Mouse (Mus musculus): ENCODE data around the gene Accsl. TPM values are rescaled to one million over a fixed set of nuclear protein-coding genes. Genes with fewer than 3 reads are reported as not detected.
A peak's percentile ranks its signal among the peaks of the same experiment; 100 is the strongest.

Gene Accsl
- total RNA-seq, 4 experiments from 2014 or later, result 0.73 to 0.91 TPM; not detected in 2

- DNase-seq (ENCODE audit: low spot score in 2 of 2), result no peak
Observed at GRCm38 (mm10) chr2:93874606-93875005, 5.6 kb upstream of the Accsl start.

DNA sequence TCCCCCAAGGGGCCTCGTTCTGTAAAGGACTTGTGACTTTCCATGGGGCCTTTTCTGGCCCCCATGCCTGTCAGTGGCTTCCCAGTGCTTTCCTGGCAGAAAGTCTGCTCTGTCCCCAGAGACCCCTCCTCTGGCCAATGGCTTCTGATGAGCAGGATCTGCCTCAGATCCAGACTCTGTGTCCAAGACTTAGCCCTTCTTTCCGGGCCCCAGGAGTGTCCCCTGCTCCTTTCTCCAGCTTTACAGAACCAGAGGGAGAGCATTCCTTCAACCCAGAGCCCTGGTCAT, 5.2 kb upstream of the Accsl start:
- no peak for DNase-seq (ENCODE audit: low spot score in 2 of 2)

DNA sequence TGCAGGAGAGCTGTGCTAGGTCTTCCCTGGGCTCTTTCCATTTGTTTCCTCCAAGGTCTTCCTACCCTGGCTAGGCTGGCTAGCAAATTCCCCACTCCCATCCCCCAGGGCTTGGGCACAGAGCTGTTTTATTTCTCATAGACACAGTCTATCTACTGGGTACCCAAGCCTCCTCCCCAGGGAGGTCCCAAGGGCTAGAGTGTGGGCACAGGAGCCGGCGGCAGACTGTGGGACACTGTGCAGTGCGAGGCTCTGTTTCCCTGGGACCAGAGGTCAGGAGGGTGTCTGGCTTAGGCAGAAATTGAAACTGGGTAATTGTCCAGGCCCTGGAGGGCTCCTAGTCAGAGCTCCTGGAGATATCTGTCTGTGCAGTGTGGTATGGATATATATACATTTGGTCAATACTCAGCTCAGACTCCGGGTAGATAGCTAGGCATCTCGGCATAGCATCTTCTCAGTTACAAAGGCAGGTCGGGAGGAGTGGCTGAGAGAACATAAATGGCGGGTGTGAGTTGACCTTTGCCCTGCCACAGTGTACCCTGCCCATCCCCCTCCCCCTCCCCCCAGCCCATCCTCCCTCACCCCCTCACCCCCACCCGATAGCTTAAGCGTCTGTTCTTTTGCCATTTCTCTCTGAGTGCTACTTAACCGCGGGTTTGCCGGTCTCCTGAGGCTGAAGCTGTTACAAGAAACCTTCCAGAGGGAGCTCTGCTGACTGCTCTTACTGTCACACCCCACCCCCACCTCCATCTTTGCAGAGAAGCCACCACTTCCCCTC, 4.7 kb upstream of the Accsl start:
- no peak for DNase-seq (ENCODE audit: low spot score in 2 of 2)

- DNase-seq (ENCODE audit: low spot score in 2 of 2), result no peak
Observed at GRCm38 (mm10) chr2:93872257-93872656, 3.3 kb upstream of the Accsl start.

DNA sequence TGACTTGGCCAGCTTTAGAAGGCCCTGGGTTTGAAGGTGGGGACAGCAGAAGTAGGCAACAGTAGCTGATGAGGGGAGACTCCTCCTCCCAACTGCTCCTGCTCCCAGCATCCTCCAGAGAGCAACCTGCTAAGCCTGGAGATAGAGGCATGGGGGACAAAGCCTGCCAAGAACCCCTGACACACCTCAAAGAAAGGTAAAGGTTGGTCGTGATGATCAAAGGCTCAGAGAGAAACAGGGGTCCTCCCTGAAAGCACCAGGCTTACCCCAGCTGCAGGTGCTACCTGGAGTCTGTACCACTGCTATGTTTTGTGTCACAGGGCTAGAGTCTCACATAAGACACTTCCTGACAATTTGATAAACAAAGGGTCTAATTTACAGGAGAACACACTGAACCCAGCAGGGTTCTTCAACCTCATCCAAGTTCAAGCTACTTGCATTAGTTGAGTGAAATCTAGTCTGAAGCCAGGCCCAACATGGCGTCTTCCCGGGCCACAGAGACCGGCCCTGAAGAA, 2.5 kb upstream of the Accsl start:
- DNase-seq (ENCODE audit: low spot score in 2 of 2), result no peak

DNA sequence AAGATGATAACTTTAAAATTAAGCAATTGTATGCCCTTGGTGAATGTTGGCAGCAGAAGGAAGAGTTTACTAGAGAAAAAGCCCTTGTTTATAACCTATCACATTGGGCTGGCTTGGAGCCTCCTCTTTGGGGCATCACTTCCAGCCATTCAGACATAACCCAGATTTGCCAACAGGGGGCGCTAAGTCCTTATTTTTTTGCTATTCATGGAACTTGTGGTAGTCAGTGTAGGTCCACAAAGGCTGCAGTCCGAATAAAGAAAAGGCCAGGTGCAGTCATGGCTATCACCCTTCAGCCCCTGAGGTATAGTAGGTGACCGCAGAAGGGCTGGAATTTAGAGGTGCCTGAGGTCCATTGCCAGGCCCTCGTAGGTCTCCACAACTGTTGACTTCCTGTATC, 1.9 kb upstream of the Accsl start:
- DNase-seq (ENCODE audit: low spot score in 2 of 2), result peak; percentile 63 to 80

- no peak for DNase-seq (ENCODE audit: low spot score in 2 of 2)
Observed at GRCm38 (mm10) chr2:93868566-93868965, 391 bp downstream of the Accsl start.

DNA sequence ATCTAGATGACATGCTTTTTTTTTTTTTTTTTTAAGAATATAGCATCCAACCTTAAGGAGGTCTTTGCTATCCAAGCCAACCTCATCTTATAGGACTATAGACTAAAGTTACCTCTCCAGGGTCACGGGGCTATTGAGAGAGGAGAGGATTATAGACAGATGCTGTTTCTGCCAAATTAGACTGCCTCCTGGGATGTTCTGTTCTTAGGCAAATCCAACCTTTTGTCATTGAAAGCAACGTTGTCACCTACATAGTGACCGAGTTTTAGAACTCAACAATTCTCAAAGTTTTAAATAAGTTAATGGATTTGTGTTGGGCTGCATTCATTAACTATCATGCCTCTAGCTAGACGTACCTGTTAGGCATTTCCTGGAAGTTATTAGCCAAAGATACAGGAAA, 5.7 kb downstream of the Accsl start:
- DNase-seq (ENCODE audit: low spot score in 2 of 2), result no peak

- DNase-seq (ENCODE audit: low spot score in 2 of 2), result no peak
Observed at GRCm38 (mm10) chr2:93858845-93859244, 10.1 kb downstream of the Accsl start.

GRCm38 (mm10) chr2:93851303-93851702, 17.7 kb downstream of the Accsl start:
- no peak for DNase-seq (ENCODE audit: low spot score in 2 of 2)

DNA sequence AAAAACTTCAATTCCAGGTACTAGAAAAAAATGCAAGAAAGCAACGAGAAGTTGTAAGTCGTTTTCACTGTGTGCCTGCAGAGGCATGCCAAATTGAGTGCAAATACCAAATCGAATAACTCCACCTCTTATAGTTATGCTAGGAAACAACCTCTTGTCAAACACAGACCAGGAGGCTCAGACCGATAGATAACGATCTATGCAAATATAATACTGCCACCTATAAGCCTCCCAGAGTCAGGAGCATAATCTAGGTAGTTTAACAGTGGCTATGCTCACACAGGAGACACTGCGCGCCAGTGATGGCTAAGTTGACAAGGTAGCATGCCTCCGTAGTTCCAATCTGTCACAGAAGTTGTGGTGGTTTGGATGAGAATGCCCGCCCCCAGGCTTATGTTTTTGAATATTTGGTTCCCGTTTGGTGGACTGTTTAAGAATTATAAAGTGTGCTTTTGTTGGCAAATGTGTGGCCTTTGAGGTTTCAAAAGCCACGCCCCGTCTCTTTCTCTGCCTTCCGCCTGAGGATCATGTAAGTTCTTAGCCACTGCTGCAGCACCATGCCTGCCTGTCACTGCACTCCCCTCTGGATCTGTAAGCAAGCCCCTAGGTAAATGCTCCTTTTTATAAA, 18.5 kb downstream of the Accsl start:
- no peak for DNase-seq (ENCODE audit: low spot score in 2 of 2)

GRCm38 (mm10) chr2:93849505-93850089, 19.4 kb downstream of the Accsl start, which contains the start of gene Accs:
TSS of gene Accs (minus strand) at chr2:93849943.
- peak in 1 of 2 experiments; percentile 44 for DNase-seq (ENCODE audit: low spot score in 2 of 2)

DNA sequence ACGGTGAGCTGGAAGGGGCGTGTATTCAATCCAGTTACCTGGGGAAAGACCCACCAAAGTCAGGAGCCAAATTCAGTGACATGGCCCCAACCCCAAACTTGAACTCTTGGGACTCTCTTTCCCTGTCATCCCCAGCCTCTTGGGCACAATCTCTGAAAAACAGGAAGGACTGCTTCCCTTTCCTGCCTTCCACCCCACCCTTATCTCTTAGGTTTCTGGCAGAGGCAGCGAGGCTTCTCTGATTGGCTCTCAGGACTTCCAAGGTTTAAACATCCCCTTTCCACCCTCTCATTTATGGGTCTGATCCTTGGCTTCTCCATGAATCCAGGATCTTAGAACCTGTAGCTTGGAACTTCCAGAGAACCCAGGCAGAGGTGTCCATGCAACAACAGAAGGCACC, 27.6 kb downstream of the Accsl start:
- DNase-seq (ENCODE audit: low spot score in 2 of 2), result no peak

GRCm38 (mm10) chr2:93840109-93840508, 28.8 kb downstream of the Accsl start:
- DNase-seq (ENCODE audit: low spot score in 2 of 2), result no peak

DNA sequence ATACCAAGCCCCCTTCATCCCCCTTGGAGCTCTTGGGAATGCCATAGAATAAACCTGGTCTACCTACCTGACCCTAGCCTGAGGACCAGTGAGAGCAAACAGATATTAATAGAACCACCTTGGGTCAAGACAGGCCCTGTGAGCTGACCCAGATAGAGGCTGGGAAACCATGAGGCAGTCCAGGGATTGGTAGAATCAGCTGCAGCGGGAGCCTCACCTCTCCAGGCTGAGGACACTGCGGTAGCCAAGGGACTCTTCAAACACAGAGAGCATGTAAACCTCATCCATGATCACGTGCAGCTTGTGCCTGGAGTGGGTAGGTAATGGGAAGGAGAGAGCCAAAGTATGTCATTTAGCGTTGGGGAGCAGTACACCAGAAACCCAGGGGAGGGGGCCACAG, 30.0 kb downstream of the Accsl start:
- no peak for DNase-seq (ENCODE audit: low spot score in 2 of 2)

- DNase-seq (ENCODE audit: low spot score in 2 of 2), result no peak
Observed at GRCm38 (mm10) chr2:93836232-93836785, 32.6 kb downstream of the Accsl start.

GRCm38 (mm10) chr2:93835596-93835995, 33.4 kb downstream of the Accsl start:
- DNase-seq (ENCODE audit: low spot score in 2 of 2), result no peak

DNA sequence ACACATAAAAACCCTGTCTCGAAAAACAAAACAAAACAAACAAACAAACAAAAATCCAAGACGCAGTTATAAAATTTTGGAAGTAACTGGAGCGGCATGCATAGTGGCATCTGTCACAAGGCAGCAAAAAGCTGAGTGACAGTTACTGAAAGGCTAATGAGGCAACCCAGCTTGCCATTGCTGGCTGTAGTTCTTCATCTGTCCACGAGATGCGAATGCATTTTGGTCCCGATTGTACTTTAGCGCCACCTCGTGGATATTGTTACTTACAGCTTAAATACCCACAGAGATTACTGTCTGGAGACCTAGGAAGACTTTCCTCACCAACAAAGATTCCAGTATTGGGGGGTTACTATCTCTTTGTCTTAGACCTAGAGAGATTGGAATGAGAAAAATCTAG, 45.4 kb downstream of the Accsl start:
- peak; percentile 52 to 69 for DNase-seq (ENCODE audit: low spot score in 2 of 2)

- peak; percentile 70 to 92 for DNase-seq (ENCODE audit: low spot score in 2 of 2)
Observed at GRCm38 (mm10) chr2:93822045-93822749, 46.8 kb downstream of the Accsl start, which contains the start of gene Ext2. TSS of gene Ext2 (minus strand) at chr2:93822568.

- DNase-seq (ENCODE audit: low spot score in 2 of 2), result no peak
Observed at GRCm38 (mm10) chr2:93817791-93818190, 51.2 kb downstream of the Accsl start.

DNA sequence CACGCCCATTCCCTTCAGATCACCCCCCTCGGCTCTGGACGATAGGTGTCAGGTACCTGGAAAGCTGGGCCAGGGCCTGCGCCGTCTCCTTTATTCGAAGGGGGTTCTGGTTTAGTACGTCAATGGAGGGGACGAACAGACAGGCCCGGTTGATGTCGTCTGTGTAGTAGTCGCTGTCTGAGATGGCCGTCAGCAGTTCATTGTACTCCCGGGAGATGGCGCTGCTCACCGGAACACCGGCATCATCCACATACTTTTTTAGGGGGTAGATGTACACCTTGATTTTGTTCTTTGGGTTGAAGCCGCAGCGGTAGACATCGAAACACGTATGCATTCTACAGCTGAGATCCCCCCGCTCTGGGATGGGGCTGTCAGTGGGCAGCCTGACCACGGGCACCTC, 55.6 kb downstream of the Accsl start:
- no peak for DNase-seq (ENCODE audit: low spot score in 2 of 2)

- DNase-seq (ENCODE audit: low spot score in 2 of 2), result peak in 1 of 2 experiments; percentile 57
Observed at GRCm38 (mm10) chr2:93811812-93812211, 57.1 kb downstream of the Accsl start.
